Mouse (Mus musculus) bone marrow, adult 2 months (tissue): ENCODE measurements around the gene Mrps34.

Experiments used
- CTCF ChIP-seq: fragments of 200-500 bp; IDR thresholded peaks from 2 replicates; pipeline ENCODE4 v1.5.1; 2011; ENCODE audit warnings: low read length, control low read depth; ENCODE audit not compliant: control insufficient read depth, insufficient read depth
- POLR2A ChIP-seq: fragments of 200-500 bp; IDR thresholded peaks from 2 replicates; pipeline ENCODE4 v1.6.1; 2011; ENCODE audit warnings: low read depth, mild to moderate bottlenecking, control low read depth, low read length, borderline replicate concordance; ENCODE audit not compliant: control insufficient read depth

- TF ChIP-seq CTCF (no peak), POLR2A (no peak)
Observed at GRCm38 (mm10) chr17:24897600-24897999, 2.7 kb downstream of the Mrps34 start.
